Mouse (Mus musculus): ENCODE results near the gene Dyrk1a. TPM values are rescaled to one million over a fixed set of nuclear protein-coding genes. Genes with fewer than 3 reads are reported as not detected.

The Dyrk1a gene
- total and polyA plus RNA-seq, 3 experiments: 32.4 to 53.7 (median 40.4) TPM

DNA sequence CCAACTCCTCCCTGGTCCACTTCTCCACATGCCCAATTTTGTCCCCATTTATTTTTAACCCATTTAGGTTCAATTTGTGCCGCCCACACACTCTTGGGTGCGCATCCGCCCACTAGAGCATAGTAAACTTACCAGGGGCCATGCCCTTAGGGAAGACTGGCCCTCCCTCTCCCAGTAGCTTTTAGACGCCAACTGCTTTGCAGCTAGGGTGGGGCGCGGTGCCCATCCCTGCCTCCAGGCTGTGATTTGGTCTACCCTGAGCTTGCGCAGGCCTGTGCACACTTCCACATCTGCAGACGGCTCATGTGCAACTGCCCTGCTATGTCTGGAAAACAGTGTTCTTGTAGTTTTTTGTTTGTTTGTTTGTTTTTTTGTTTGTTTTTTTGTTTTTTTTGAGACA lies 26.9 kb upstream of the Dyrk1a start:
- no peak for DNase-seq (ENCODE audit: extremely low read depth)
- dilution Hi-C loops (cut with MboI; ENCODE audit: extremely low pct_ligation_motif_present, extremely low pct_unique_long_range_greater_than_20kb, low sequenced_read_pairs) (no loop called here), in situ Hi-C loops (cut with MboI; ENCODE audit: low pct_ligation_motif_present, low pct_unique_long_range_greater_than_20kb, low sequenced_read_pairs) (no loop called here)
- H3K4me1 ChIP-seq (ENCODE audit: control insufficient read depth in 1 of 2, insufficient read depth in 2 of 2): peaks cover 4 to 12% of the 10 kb centered on the region in 2 experiments; a peak in 2 of 4 replicates
- H3K36me3 ChIP-seq (replicated peaks in 1 of 2; ENCODE audit: control insufficient read depth in 1 of 2, insufficient read depth in 1 of 2, low read length in 1 of 2): no peaks in the 10 kb centered on the region
- no peak for TF ChIP-seq KAT2A (IDR thresholded peaks at IDR 0.05; ENCODE audit: insufficient replicate concordance, low read length)
- TF ChIP-seq MAX (IDR thresholded peaks at IDR 0.05; ENCODE audit: low read length): no peak
- TF ChIP-seq TCF12 (IDR thresholded peaks at IDR 0.05; ENCODE audit: low read depth, low read length): no peak
- no peak for TF ChIP-seq USF1 (IDR thresholded peaks at IDR 0.05; ENCODE audit: low read depth, low read length)
- TF ChIP-seq HCFC1 (IDR thresholded peaks at IDR 0.05; ENCODE audit: low read depth, low read length): no peak
- TF ChIP-seq MAZ (IDR thresholded peaks at IDR 0.05; ENCODE audit: low read depth, low read length): no peak
- no peak for TF ChIP-seq BHLHE40 (IDR thresholded peaks at IDR 0.05; ENCODE audit: low read depth, low read length)
- no peak for TF ChIP-seq CHD2 (IDR thresholded peaks at IDR 0.05; ENCODE audit: low read length)
- TF ChIP-seq MEF2A (IDR thresholded peaks at IDR 0.05; ENCODE audit: borderline replicate concordance, low read depth, low read length): no peak
- no peak for TF ChIP-seq TBP (conservative IDR thresholded peaks at IDR 0.05; ENCODE audit: low read depth, low read length)
- no peak for TF ChIP-seq JUN (IDR thresholded peaks at IDR 0.05; ENCODE audit: insufficient read depth, low read depth, low read length)
- TF ChIP-seq MYC (IDR thresholded peaks at IDR 0.05; ENCODE audit: low read depth, low read length): no peak
- TF ChIP-seq JUND (conservative IDR thresholded peaks at IDR 0.05; ENCODE audit: low read depth, low read length): no peak
- no peaks in the 10 kb centered on the region for H3K27me3 ChIP-seq (replicated peaks)
- no peak overlapping the region for H3K27ac ChIP-seq (ENCODE audit: insufficient read depth, low read depth)
- H3K9ac ChIP-seq (ENCODE audit: insufficient read depth, low read depth): no peak overlapping the region
- H3K4me3 ChIP-seq (replicated peaks in 1 of 3; ENCODE audit: low read depth in 2 of 3, low read length in 2 of 3, poor library complexity in 1 of 3): no peak overlapping the region
- no peaks in the 10 kb centered on the region for H3K9me3 ChIP-seq (replicated peaks; ENCODE audit: low read length)
- H3K79me2 ChIP-seq (replicated peaks; ENCODE audit: control insufficient read depth, extremely low read depth, insufficient read depth, poor library complexity, severe bottlenecking): no peaks in the 10 kb centered on the region
- H3K4me2 ChIP-seq (ENCODE audit: insufficient read depth, low read depth, poor library complexity, severe bottlenecking): no peak overlapping the region

DNA sequence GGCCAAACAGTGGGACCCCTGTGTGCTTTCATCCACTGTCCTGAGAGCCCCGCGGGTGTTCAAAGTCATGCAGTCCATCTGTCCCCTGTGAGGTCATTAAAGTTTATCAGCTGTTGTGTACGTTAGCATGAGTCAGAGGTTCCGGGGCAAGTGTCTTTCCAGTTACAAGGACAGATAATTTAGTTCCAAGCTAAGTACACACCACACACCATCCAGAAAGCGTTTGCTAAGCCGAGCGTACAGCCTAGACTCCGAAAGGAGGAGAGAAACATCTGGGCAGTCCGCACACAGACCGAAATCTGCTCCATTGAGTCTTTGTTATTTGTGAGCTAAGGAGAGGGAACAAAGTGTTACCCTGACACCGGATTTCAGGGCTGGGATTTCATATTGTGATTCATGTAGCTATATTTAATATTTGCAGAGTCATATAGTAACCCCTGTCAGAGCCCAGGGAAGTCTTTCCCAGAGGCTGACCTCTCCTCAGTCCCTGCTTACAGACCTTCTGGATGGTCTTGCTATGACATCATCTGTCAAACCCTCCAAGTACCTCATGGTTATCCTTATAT lies 25.2 kb upstream of the Dyrk1a start:
- no peaks in the 10 kb centered on the region for H3K9me3 ChIP-seq (replicated peaks; ENCODE audit: low read length)
- peaks cover 4 to 12% of the 10 kb centered on the region in 2 experiments; a peak in 2 of 4 replicates for H3K4me1 ChIP-seq (ENCODE audit: control insufficient read depth in 1 of 2, insufficient read depth in 2 of 2)
- no peaks in the 10 kb centered on the region for H3K27me3 ChIP-seq (replicated peaks)
- TF ChIP-seq KAT2A (IDR thresholded peaks at IDR 0.05; ENCODE audit: insufficient replicate concordance, low read length) (no peak), ETS1 (conservative IDR thresholded peaks at IDR 0.05; ENCODE audit: low read depth, low read length) (0 out of 2 replicates have a peak, but pooled peaks have one; percentile 9)
- in situ Hi-C loops (cut with MboI; ENCODE audit: low pct_ligation_motif_present, low pct_unique_long_range_greater_than_20kb, low sequenced_read_pairs): no loop called here
- no peak overlapping the region for H3K4me3 ChIP-seq (replicated peaks in 1 of 3; ENCODE audit: low read depth in 2 of 3, low read length in 2 of 3, poor library complexity in 1 of 3)
- H3K79me2 ChIP-seq (replicated peaks; ENCODE audit: control insufficient read depth, extremely low read depth, insufficient read depth, poor library complexity, severe bottlenecking): no peaks in the 10 kb centered on the region
- dilution Hi-C loops (cut with MboI; ENCODE audit: extremely low pct_ligation_motif_present, extremely low pct_unique_long_range_greater_than_20kb, low sequenced_read_pairs): no loop called here
- no peak overlapping the region for H3K4me2 ChIP-seq (ENCODE audit: insufficient read depth, low read depth, poor library complexity, severe bottlenecking)
- H3K27ac ChIP-seq (ENCODE audit: insufficient read depth, low read depth): no peak overlapping the region
- H3K9ac ChIP-seq (ENCODE audit: insufficient read depth, low read depth): no peak overlapping the region
- H3K36me3 ChIP-seq (replicated peaks in 1 of 2; ENCODE audit: control insufficient read depth in 1 of 2, insufficient read depth in 1 of 2, low read length in 1 of 2): no peaks in the 10 kb centered on the region
- no peak for DNase-seq (ENCODE audit: extremely low read depth)
